Mouse (Mus musculus): Measurements from ENCODE around the gene Rgs6.

- TF ChIP-seq MEF2A (IDR thresholded peaks at IDR 0.05; ENCODE audit: borderline replicate concordance, low read depth, low read length) (no peak), USF2 (conservative IDR thresholded peaks at IDR 0.05; ENCODE audit: low read depth, low read length) (no peak), RCOR1 (conservative IDR thresholded peaks at IDR 0.05; ENCODE audit: low read depth, low read length) (no peak), CTCF (conservative IDR thresholded peaks at IDR 0.05 in 1 of 2, IDR thresholded peaks at IDR 0.05 in 1 of 2; ENCODE audit: low read depth in 2 of 2, low read length in 2 of 2) (no peak), MAX (IDR thresholded peaks at IDR 0.05; ENCODE audit: low read length) (no peak)
These were observed 98.9 kb downstream of the Rgs6 start for GRCm38 (mm10) chr12:82687015-82687414.
